Mouse (Mus musculus): ENCODE data around the gene Fdps. TPM values are rescaled to one million over a fixed set of nuclear protein-coding genes. Genes with fewer than 3 reads are reported as not detected.

The Fdps gene
- total RNA-seq, 4 experiments from 2014 or later, result 20.8 to 23.2 (median 22.3) TPM

Other genes starting within 250 kb of the Fdps start
- gene Msto1, start 188.0 kb downstream of the Fdps start, total RNA-seq (2022), result 10 to 100 TPM; 12.1 to 15.6 (median 12.9) TPM
- gene Ash1l, start 151.3 kb downstream of the Fdps start, total RNA-seq (2022), result 10 to 100 TPM; 40.2 to 43.4 (median 42.0) TPM
- gene Dap3, start 150.8 kb downstream of the Fdps start, total RNA-seq (2022), result 100 to 1,000 TPM; 142 to 154 (median 149) TPM
- gene Rusc1, start 8.6 kb downstream of the Fdps start, total RNA-seq (2022), result 10 to 100 TPM; 24.4 to 29.1 (median 28.5) TPM
- not detected for gene Gm43738, start 860 bp downstream of the Fdps start, total RNA-seq (2022)
- not detected for gene Pklr, start 34.2 kb upstream of the Fdps start, total RNA-seq (2022)
- under 1 TPM in 3 of 4 experiments, not detected in 1; 0.12 to 0.75 (median 0.72) TPM for gene Hcn3, start 58.2 kb upstream of the Fdps start, total RNA-seq (2022)
- 10 to 100 TPM; 14.6 to 19.3 (median 17.2) TPM for gene Clk2, start 62.8 kb upstream of the Fdps start, total RNA-seq (2022)
- gene Scamp3, start 75.5 kb upstream of the Fdps start, total RNA-seq (2022), result 10 to 100 TPM; 49.4 to 57.8 (median 53.3) TPM
- 1 to 10 TPM; 2.6 to 4.8 (median 4.3) TPM for gene Fam189b, start 81.2 kb upstream of the Fdps start, total RNA-seq (2022)
- gene Gba, start 101.0 kb upstream of the Fdps start, total RNA-seq (2022), result 10 to 100 TPM; 17.0 to 19.8 (median 17.9) TPM
- gene Thbs3, start 113.2 kb upstream of the Fdps start, total RNA-seq (2022), result 1 to 10 TPM; 3.2 to 9.8 (median 4.0) TPM
- 10 to 100 TPM; 56.4 to 63.5 (median 59.5) TPM for gene Mtx1, start 125.1 kb upstream of the Fdps start, total RNA-seq (2022)
- under 1 TPM in 3 of 4 experiments, not detected in 1; 0.13 to 0.63 (median 0.49) TPM for gene Muc1, start 127.1 kb upstream of the Fdps start, total RNA-seq (2022)
- 100 to 1,000 TPM in 1 of 4 experiments, 10 to 100 TPM in 3; 87.0 to 108 (median 89.4) TPM for gene Krtcap2, start 144.0 kb upstream of the Fdps start, total RNA-seq (2022)
- under 1 TPM; 0.34 to 0.87 (median 0.83) TPM for gene Trim46, start 144.3 kb upstream of the Fdps start, total RNA-seq (2022)
- 10 to 100 TPM; 49.1 to 65.7 (median 53.6) TPM for gene Dpm3, start 157.4 kb upstream of the Fdps start, total RNA-seq (2022)
- gene Slc50a1, start 168.6 kb upstream of the Fdps start, total RNA-seq (2022), result 10 to 100 TPM; 16.6 to 27.0 (median 21.0) TPM
- 10 to 100 TPM; 28.2 to 36.1 (median 32.6) TPM for gene Efna1, start 179.2 kb upstream of the Fdps start, total RNA-seq (2022)
- under 1 TPM in 1 of 4 experiments, not detected in 3; 0.11 TPM for gene Efna3, start 221.0 kb upstream of the Fdps start, total RNA-seq (2022)
- gene Efna4, start 236.1 kb upstream of the Fdps start, total RNA-seq (2022), result under 1 TPM in 3 of 4 experiments, not detected in 1; 0.19 to 0.34 (median 0.27) TPM
- 10 to 100 TPM; 43.3 to 52.5 (median 48.6) TPM for gene Adam15, start 248.0 kb upstream of the Fdps start, total RNA-seq (2022)